Mouse (Mus musculus): ENCODE measurements at regions not wholly inside any gene's neighbourhood (a gene's known extent, or its start where the extent isn't known, plus 50 kb on each side); places are given as distances from the start of the nearest gene placed in this dataset.
A peak's percentile ranks its signal among the peaks of the same experiment; 100 is the strongest.

DNA sequence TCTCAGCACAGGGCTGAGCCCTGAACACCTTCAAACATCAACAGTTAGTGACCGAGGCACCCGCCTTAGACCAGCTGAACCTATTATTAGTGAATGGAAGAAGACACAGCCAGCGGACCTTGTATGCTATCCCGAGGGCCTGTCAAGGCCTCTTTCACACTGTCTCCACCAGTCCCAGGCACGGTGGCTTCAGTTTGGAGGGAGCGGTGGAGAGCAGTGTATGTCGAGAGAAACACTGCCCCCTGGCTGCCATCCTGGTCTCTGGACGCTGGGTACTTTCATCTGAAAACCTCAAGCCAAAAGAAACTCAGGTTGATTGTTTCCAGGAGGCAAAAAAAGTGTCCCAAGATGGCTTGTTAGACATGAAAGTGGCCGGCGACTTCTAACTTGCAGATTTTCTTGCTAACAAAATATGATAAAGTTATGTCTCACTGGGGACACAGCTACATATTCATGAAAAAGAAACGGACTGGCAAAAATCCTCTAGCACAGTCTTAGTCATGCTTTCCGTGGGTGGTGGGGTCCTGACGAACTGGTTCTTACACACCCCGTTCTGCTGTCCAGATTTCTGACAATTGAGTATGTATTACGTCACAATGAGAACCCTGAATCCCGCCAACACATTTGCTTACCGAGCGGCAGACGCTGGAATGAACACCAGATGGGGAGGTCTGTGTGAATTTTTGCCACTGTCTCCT lies 57.2 kb upstream of the Igfbp7 start:
- TF ChIP-seq POLR2A (IDR thresholded peaks at IDR 0.05; ENCODE audit: insufficient read depth, low read length) (no peak), CTCF (IDR thresholded peaks at IDR 0.05; ENCODE audit: low read depth, low read length) (peak; percentile 82)
